Mouse (Mus musculus) retina, embryonic 14.5 days (tissue): ENCODE data around the gene Sgf29.
A peak's percentile ranks its signal among the peaks of the same experiment; 100 is the strongest.

Experiments
- DNase-seq: peaks from one replicate; pipeline ENCODE4 v3.0.0-alpha.2; 2015; ENCODE audit warnings: low spot score

Sgf29 gene

DNA sequence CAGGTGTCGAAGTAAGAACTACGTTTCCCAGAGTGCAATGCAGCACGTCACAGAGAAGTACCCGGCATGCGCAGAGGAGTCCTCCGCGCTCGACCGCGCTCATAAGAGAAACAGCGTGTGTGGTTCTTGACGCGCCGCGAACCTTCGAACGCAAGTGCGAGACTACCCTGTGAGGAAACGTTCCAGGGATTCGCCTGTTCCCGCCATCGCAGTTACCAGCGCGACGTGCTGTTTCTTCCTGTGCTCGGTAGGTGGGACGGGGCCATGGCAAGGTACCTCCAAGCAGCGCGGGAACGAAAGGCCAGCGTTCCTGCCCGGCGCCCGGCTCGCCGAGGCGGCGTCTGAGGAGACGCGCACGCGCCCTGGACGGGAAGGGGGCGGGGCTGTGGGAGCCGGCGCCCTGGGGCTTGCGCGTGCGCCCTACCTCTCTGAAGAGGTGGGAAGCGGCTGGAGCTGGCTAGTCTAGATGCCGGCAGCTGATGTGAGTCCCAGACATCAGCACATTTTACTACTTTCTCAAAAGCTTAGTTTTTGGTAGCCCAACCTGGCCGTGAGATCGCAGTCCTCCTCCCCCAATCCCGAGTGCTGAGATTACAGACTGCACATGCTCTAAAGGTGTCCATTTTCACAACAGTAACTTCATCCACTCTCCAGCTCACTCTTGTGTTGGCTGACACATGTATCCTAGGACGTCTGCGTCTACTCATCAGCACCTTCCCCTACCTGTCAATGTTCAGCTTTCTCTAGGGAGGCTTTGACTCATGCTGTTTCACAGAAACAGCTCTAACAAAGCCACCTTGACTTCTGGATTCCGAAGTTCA lies at the start of gene Sgf29:
Gene Sgf29, plus strand, starts transcription at position 79 of the 821 bp plus-strand sequence.
- DNase-seq, result peak; percentile 94

GRCm38 (mm10) chr7:126601896-126602295 lies 47.2 kb upstream of the Sgf29 start:
- DNase-seq, result no peak

GRCm38 (mm10) chr7:126602650-126603049 lies 46.5 kb upstream of the Sgf29 start:
- no peak for DNase-seq

GRCm38 (mm10) chr7:126606611-126607010 lies 42.5 kb upstream of the Sgf29 start:
- no peak for DNase-seq

DNA sequence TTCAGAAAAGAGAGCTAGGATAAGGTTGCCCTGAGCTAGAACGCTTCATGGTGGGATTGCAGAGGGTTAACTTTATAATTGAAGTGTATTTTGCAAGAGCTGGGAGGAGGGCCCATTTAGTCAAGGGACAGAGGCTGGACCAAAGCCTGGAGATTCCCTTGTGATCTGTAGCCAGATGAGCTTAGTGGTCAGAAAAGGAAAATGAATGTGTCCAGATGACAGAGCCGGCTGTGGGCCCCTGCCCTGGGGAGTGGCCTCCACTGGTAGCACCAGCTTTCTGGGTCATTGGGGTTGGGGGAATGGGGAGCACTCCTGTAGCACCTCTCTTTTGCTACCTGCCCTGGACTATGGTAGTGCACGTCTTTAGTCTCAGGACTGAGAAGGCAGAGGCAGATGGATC lies 42.0 kb upstream of the Sgf29 start:
- no peak for DNase-seq

DNA sequence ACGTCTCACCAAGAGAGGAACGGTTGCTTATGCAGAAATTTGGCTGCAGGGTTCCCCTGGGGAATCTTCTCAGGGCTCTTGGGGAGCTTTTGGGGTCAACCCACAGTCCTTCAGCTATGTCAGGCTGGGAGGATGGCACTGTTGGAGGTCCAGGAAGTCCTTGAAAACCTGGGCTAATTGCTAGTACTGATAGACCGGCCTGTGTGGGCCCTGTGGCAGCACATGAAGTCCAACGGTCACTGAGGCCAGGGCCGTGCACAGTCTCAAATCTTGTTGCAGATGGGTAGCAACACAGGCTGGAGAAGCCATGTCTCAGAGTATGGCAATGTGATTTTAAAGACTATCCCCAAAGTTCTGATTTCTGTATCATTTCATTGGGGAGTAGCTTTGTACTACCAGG lies 41.3 kb upstream of the Sgf29 start:
- DNase-seq, result no peak

DNA sequence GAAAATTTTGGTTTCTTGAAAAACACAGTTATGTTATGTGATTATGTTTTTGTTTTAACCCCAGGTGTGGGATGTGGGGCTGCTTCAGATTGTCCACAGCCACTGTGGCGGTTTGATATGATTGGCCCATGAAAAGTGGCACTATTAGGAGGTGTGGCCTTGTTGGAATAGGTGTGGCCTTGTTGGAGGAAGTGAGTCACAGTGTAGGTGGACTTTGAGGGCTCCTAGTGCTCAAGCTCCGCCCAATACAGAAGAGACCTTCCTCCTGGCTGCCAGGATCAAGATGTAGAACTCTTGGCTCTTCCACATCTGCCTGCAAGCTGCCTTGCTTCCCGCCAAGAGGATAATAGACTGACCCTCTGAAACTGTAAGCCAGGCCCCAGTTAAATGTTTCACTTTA lies 36.4 kb upstream of the Sgf29 start:
- DNase-seq, result no peak

GRCm38 (mm10) chr7:126616707-126617106 lies 32.4 kb upstream of the Sgf29 start:
- no peak for DNase-seq

- no peak for DNase-seq
These were observed 29.4 kb upstream of the Sgf29 start for GRCm38 (mm10) chr7:126619559-126620275.

DNA sequence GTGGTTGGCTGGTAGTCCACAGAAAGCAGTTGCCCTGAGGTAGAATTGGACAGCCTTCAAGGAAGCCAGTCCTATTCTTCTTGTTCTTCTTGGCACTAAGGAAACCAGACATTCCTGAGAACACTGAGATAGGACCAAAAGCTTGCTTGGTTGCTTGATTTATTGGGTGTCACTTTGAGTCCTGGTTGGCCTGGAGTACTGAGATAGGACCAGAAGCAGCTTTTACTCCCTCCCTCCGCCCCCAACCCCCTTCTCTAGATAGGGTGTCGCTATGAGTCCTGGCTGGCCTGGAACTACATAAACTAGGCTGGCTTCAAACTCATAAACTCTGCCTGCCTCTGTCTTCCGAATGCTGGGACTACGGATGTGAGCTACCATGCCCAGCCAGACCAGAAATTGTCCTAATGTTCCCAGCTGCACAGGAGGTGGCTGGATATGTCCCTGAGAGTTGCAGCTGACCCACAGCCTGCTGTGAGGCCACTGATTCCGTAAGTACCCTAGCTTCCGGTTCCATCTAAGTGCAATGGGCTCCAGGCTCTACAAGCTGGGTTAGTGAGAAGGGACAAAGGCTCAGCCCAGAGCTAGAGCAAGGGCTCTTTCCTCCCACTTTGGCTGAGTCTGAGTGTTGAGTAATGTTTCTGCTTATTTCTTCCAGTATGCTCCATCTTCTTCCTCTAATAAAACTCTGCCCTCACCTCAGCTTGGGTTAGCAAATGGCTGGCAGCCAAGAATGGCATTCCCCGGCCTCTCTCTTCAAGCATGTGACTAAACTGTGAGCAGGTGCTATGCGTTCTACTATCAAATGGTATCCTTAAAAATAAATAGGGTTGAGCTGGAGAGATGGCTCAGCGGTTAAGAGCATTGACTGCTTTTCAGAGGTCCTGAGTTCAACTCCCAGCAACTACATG lies 27.4 kb upstream of the Sgf29 start:
- DNase-seq, result no peak

GRCm38 (mm10) chr7:126623381-126623780 lies 25.7 kb upstream of the Sgf29 start:
- no peak for DNase-seq

- DNase-seq, result no peak
These were observed 24.3 kb upstream of the Sgf29 start for GRCm38 (mm10) chr7:126624774-126625173.

- no peak for DNase-seq
These were observed 23.7 kb upstream of the Sgf29 start for GRCm38 (mm10) chr7:126625369-126625768.

GRCm38 (mm10) chr7:126625807-126626600 lies 23.1 kb upstream of the Sgf29 start:
- no peak for DNase-seq

- DNase-seq, result no peak
These were observed 21.0 kb upstream of the Sgf29 start for GRCm38 (mm10) chr7:126628111-126628510.

DNA sequence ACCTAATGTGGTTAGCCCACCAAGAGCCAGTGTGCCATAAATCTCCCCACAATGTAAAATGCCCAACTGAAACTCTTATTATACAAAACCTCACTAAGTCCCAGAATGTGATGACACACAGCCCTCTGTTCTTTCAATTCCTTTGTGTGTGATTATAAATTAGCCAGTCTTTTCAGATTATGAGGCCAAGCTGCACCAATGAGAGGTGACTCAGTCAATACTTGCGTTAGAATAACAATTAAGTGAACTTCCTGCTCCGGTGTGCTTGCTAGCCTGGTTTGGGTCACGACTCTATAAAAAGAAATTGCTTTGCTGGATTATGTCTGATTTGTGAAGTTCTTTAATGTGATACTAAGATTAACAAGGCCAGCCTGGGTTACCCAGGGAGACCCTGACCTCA lies 19.2 kb upstream of the Sgf29 start:
- no peak for DNase-seq

DNA sequence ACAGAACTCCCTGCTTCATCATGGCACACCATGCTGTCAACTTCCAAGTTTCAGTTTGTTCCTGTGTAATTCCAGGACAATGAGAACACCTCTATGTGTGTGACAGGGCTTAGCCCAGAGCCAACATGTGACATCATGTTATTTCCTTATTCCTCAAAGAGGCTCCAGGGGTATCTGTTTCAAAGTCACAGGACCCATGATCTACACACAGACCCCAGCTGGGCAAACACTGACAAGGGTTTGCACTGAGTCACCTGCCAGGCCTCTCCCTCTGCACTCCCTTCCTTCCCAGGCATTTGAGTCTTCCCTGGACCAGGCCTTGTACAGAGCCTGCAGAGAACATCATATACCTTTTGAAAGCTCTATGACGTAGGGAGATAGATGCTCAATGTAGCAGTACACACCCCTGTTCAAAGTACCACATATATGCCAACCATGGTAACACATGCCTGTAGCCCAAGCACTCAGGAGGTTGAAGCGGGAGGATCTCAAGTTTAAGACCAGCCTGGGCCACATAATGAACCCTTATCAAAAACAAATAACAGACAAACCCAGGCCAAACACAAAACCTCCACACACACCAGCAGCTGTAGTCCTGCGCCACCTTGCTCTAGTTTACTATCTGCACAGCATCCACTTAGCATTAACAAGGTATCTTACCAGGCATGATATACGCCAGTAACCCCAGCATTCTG lies 18.1 kb upstream of the Sgf29 start, which contains the start of gene Nupr1:
Gene Nupr1, minus strand, starts transcription at position 38 of the 695 bp plus-strand sequence.
- no peak for DNase-seq

DNA sequence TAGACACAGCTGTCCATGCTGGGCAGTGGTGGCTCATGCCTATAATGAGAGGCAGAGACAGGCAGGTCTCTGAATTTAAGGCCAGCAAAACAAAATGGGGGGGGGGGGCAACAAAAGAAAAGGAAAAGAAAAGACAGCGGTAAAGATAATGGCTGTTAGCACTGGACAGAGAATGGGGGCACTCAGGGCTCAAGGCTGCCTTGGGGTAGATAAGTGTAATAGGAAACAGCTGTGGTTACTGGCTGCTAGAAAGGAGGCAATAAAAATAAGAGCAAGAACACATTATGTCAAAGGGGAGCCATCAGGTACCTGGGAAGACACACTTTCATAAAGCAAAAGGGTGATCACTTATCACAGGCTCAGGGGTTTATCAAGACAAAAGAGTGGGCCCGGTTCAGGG lies 16.6 kb upstream of the Sgf29 start:
- DNase-seq, result no peak

DNA sequence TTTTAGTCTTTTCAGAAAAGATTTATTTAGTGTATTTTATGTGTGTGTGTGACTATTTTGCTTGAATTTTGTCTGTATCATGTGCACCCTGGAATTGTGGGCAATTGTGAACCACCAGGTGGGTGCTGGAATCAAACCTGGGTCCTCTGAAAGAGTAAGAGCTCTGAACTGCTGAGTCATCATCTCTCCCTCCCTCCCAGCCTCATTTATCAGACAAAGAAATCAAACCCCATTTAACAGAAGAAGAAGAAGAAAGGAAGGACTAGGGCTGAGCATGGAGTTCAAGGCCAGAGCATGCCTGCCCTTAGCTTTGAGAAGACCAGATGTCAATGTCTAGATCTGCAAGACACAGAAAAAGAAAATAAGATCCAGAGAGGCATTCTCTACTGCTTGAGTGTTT lies 13.7 kb upstream of the Sgf29 start:
- no peak for DNase-seq

DNA sequence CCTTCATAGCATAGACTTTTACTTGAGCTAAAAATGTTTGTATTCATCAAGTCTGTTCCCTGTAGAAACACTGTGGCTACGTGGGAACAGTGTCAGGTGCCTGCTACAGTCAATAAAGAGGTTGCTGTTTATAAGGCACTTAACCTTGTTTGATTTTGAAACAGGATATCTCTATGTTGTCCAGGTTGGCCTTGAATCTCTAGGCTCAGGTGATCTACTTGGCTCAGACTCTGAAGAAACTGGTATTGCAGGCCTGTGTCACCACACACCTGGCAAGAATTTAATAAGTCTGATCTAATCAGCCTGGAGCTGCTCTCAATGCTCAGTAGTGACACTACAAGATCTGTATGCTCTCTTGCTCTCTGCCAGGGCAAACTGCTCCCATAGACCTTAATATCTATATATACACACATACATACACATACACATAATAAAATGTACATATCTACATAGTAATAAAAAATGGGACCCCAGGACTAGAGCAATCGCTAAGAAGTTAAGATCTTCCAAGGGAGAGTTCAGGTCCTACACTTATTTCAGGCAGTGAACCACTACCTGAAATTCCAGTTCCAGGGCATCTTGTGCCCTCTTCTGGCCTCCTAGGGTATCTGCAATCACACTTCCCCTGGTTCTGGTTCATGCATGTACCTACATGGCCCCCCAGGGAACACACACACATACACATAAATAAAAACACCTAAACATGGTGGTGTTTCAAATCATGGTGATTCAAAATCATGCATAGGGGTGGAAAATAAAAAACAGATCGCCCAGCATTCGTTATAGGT lies 12.2 kb upstream of the Sgf29 start:
- peak; percentile 68 for DNase-seq
